Mouse (Mus musculus) limb, embryonic 15.5 days (tissue): ENCODE results near the gene Cmtr1. TPM values are rescaled to one million over a fixed set of nuclear protein-coding genes. Genes with fewer than 3 reads are reported as not detected.
A peak's percentile ranks its signal among the peaks of the same experiment; 100 is the strongest.
"Not testable (repeated sequence)": the region's sequence is repeated elsewhere in the genome, so short reads cannot be mapped to it uniquely, and the experiment has no call there.

ENCODE experiments used
- ATAC-seq: fragments of 200-750 bp; cut with Nextera tagmentation; 2 replicates; pipeline ENCODE4 v1.8.0; 2017; ENCODE audit warnings: low read depth, moderate TSS enrichment; ENCODE audit not compliant: insufficient number of reproducible peaks, low FRiP score, low TSS enrichment
- H3K27ac ChIP-seq: fragments of 300-500 bp; sonication (generic); 2 replicates; pipeline ENCODE4 v1.5.1; 2015; ENCODE audit warnings: moderate library complexity, mild to moderate bottlenecking, inconsistent platforms
- H3K27me3 ChIP-seq: fragments of 300-500 bp; sonication (generic); 2 replicates; pipeline ENCODE4 v1.6.1; 2015; ENCODE audit warnings: inconsistent platforms
- H3K36me3 ChIP-seq: fragments of 300-500 bp; sonication (generic); 2 replicates; pipeline ENCODE4 v1.6.1; 2015; ENCODE audit warnings: inconsistent platforms
- H3K4me1 ChIP-seq: fragments of 300-500 bp; sonication (generic); 2 replicates; pipeline ENCODE4 v1.6.1; 2015; ENCODE audit warnings: inconsistent platforms
- H3K4me2 ChIP-seq: fragments of 300-500 bp; sonication (generic); 2 replicates; pipeline ENCODE4 v1.6.1; 2015; ENCODE audit warnings: mild to moderate bottlenecking, inconsistent platforms
- H3K4me3 ChIP-seq: fragments of 300-500 bp; sonication (generic); 2 replicates; pipeline ENCODE4 v1.5.1; 2015; ENCODE audit warnings: mild to moderate bottlenecking, inconsistent platforms
- H3K9ac ChIP-seq: fragments of 300-500 bp; sonication (generic); 2 replicates; pipeline ENCODE4 v1.6.1; 2015; ENCODE audit warnings: inconsistent platforms
- H3K9me3 ChIP-seq: fragments of 300-500 bp; sonication (generic); 2 replicates; pipeline ENCODE4 v1.6.1; 2016; ENCODE audit warnings: inconsistent platforms
- WGBS: fragments of 180-500 bp; shearing (Covaris S2); methylation state at CpG from one replicate; pipeline ENCODE4 v1.1.7; 2015; 5-methylcytosine and 5-hydroxymethylcytosine counted together
- polyA plus RNA-seq: library from polyadenylated mRNA; unstranded; fragments of >200 nt; fragmentation: Nextera tagmentation; extraction: Ambion mirVana; gene quantifications from 2 replicates; pipeline ENCODE4 v1.2.1, GENCODE M21; 2015

Gene Cmtr1
- polyA plus RNA-seq, 1 experiment from 2014 or later: 110 TPM

- 51% methylated on average over 11 of the region's 11 CpGs for WGBS
- Histone ChIP-seq H3K4me1 (peaks cover 54% of the 10 kb centered on the region), H3K27me3 (no peaks in the 10 kb centered on the region), H3K9ac (no peak overlapping the region), H3K36me3 (no peaks in the 10 kb centered on the region), H3K9me3 (no peaks in the 10 kb centered on the region), H3K27ac (no peak overlapping the region), H3K4me3 (no peak overlapping the region), H3K4me2 (no peak overlapping the region)
- no peak for ATAC-seq
Observed at GRCm38 (mm10) chr17:29710562-29711044, 50.2 kb downstream of the Cmtr1 start.

GRCm38 (mm10) chr17:29711076-29711744 is 50.8 kb downstream of the Cmtr1 start:
- H3K27ac ChIP-seq: peak overlapping the region; percentile 18; the same call in 1 of the 2 replicates
- H3K27me3 ChIP-seq: no peaks in the 10 kb centered on the region
- ATAC-seq: no peak
- 47% methylated on average over 19 of the region's 19 CpGs for WGBS
- H3K9me3 ChIP-seq: no peaks in the 10 kb centered on the region
- H3K4me2 ChIP-seq: 0 out of 2 replicates have a peak overlapping the region, but pooled peaks have one; percentile 5
- H3K36me3 ChIP-seq: no peaks in the 10 kb centered on the region
- no peak overlapping the region for H3K9ac ChIP-seq
- H3K4me3 ChIP-seq: no peak overlapping the region
- H3K4me1 ChIP-seq: peaks cover 58% of the 10 kb centered on the region

- WGBS: 43% methylated on average over 8 of the region's 8 CpGs
- no peak for ATAC-seq
- no peak overlapping the region for H3K4me3 ChIP-seq
- peaks cover 60% of the 10 kb centered on the region for H3K4me1 ChIP-seq
- no peaks in the 10 kb centered on the region for H3K36me3 ChIP-seq
- no peak overlapping the region for H3K4me2 ChIP-seq
- H3K9ac ChIP-seq: 0 out of 2 replicates have a peak overlapping the region, but pooled peaks have one; percentile 4
- 0 out of 2 replicates have a peak overlapping the region, but pooled peaks have one; percentile 11 for H3K27ac ChIP-seq
- no peaks in the 10 kb centered on the region for H3K27me3 ChIP-seq
- no peaks in the 10 kb centered on the region for H3K9me3 ChIP-seq
Observed at GRCm38 (mm10) chr17:29711745-29712431, 51.5 kb downstream of the Cmtr1 start.

GRCm38 (mm10) chr17:29712565-29712964 is 52.2 kb downstream of the Cmtr1 start:
- no peak overlapping the region for H3K4me2 ChIP-seq
- no peaks in the 10 kb centered on the region for H3K9me3 ChIP-seq
- no peaks in the 10 kb centered on the region for H3K36me3 ChIP-seq
- H3K4me1 ChIP-seq: peaks cover 62% of the 10 kb centered on the region
- H3K27me3 ChIP-seq: no peaks in the 10 kb centered on the region
- H3K9ac ChIP-seq: 0 out of 2 replicates have a peak overlapping the region, but pooled peaks have one; percentile 4
- ATAC-seq: no peak
- 28% methylated on average over 7 of the region's 7 CpGs for WGBS
- H3K27ac ChIP-seq: 0 out of 2 replicates have a peak overlapping the region, but pooled peaks have one; percentile 11
- no peak overlapping the region for H3K4me3 ChIP-seq

- H3K36me3 ChIP-seq, ATAC-seq, H3K4me3 ChIP-seq, H3K9ac ChIP-seq, H3K4me2 ChIP-seq, H3K27me3 ChIP-seq, H3K27ac ChIP-seq, H3K9me3 ChIP-seq: not testable (repeated sequence)
- peaks cover 54% of the 10 kb centered on the region for H3K4me1 ChIP-seq
- 94% methylated on average over 4 of the region's 4 CpGs for WGBS
Observed at GRCm38 (mm10) chr17:29713734-29714133, 53.3 kb downstream of the Cmtr1 start.

- peak within 1 kb of the TSS; percentile 63 for H3K4me3 ChIP-seq
- peak within 1 kb of the TSS; percentile 88 for H3K4me2 ChIP-seq
- 5% methylated on average over 41 of the region's 41 CpGs for WGBS
- no peaks in the 10 kb centered on the region for H3K27me3 ChIP-seq
- no peaks in the 10 kb centered on the region for H3K9me3 ChIP-seq
- ATAC-seq: peak; percentile 92
- peak within 1 kb of the TSS; percentile 61 for H3K27ac ChIP-seq
- H3K4me1 ChIP-seq: peaks cover 22% of the 10 kb centered on the region
- H3K9ac ChIP-seq: peak within 1 kb of the TSS; percentile 63
- no peaks in the 10 kb centered on the region for H3K36me3 ChIP-seq
Observed at GRCm38 (mm10) chr17:29716732-29717445, 56.5 kb downstream of the Cmtr1 start, which contains the start of gene Ccdc167. Gene Ccdc167 (minus strand): TSS chr17:29717044.

GRCm38 (mm10) chr17:29718660-29719059 is 58.3 kb downstream of the Cmtr1 start:
- Histone ChIP-seq H3K4me2 (no peak overlapping the region), H3K36me3 (no peaks in the 10 kb centered on the region), H3K4me3 (no peak overlapping the region), H3K27ac (no peak overlapping the region), H3K9ac (no peak overlapping the region), H3K9me3 (no peaks in the 10 kb centered on the region), H3K4me1 (peaks cover 12% of the 10 kb centered on the region), H3K27me3 (no peaks in the 10 kb centered on the region)
- ATAC-seq: no peak
- 86% methylated on average over 8 of the region's 8 CpGs for WGBS

GRCm38 (mm10) chr17:29719628-29720575 is 59.5 kb downstream of the Cmtr1 start:
- no peaks in the 10 kb centered on the region for H3K9me3 ChIP-seq
- H3K9ac ChIP-seq: no peak overlapping the region
- ATAC-seq: no peak
- H3K27me3 ChIP-seq: no peaks in the 10 kb centered on the region
- no peak overlapping the region for H3K27ac ChIP-seq
- WGBS: 79% methylated on average over 13 of the region's 13 CpGs
- no peak overlapping the region for H3K4me2 ChIP-seq
- H3K4me1 ChIP-seq: peaks cover 12% of the 10 kb centered on the region
- no peaks in the 10 kb centered on the region for H3K36me3 ChIP-seq
- H3K4me3 ChIP-seq: no peak overlapping the region

- Histone ChIP-seq H3K27ac (no peak overlapping the region), H3K4me2 (no peak overlapping the region), H3K36me3 (no peaks in the 10 kb centered on the region), H3K4me3 (no peak overlapping the region), H3K4me1 (peaks cover 11% of the 10 kb centered on the region), H3K9me3 (no peaks in the 10 kb centered on the region), H3K27me3 (no peaks in the 10 kb centered on the region), H3K9ac (no peak overlapping the region)
- no peak for ATAC-seq
- 47% methylated on average over 11 of the region's 11 CpGs for WGBS
Observed at GRCm38 (mm10) chr17:29720755-29721365, 60.5 kb downstream of the Cmtr1 start.

- H3K4me2 ChIP-seq: no peak overlapping the region
- H3K27me3 ChIP-seq: no peaks in the 10 kb centered on the region
- no peak for ATAC-seq
- H3K4me1 ChIP-seq: no peaks in the 10 kb centered on the region
- no peak overlapping the region for H3K4me3 ChIP-seq
- no peaks in the 10 kb centered on the region for H3K9me3 ChIP-seq
- no peak overlapping the region for H3K9ac ChIP-seq
- 67% methylated on average over 6 of the region's 6 CpGs for WGBS
- H3K27ac ChIP-seq: no peak overlapping the region
- H3K36me3 ChIP-seq: no peaks in the 10 kb centered on the region
Observed at GRCm38 (mm10) chr17:29724610-29725009, 64.2 kb downstream of the Cmtr1 start.
